Mouse (Mus musculus): ENCODE measurements at regions not wholly inside any gene's neighbourhood (a gene's known extent, or its start where the extent isn't known, plus 50 kb on each side); places are given as distances from the start of the nearest gene placed in this dataset.

- TF ChIP-seq POLR2A (IDR thresholded peaks at IDR 0.05; ENCODE audit: low read depth, low read length) (no peak), CTCF (IDR thresholded peaks at IDR 0.05; ENCODE audit: borderline replicate concordance, insufficient read depth, low read length) (no peak)
These were observed 269.8 kb downstream of the Eepd1 start for GRCm38 (mm10) chr9:25751138-25751537.
